Mouse (Mus musculus) R1 (cell line): ENCODE data around the gene Procr.
"Not testable (repeated sequence)": the region's sequence is repeated elsewhere in the genome, so short reads cannot be mapped to it uniquely, and the experiment has no call there.

Experiments used
- DNase-seq: peaks from one replicate; pipeline ENCODE4 v3.0.0-alpha.2; 2018; ENCODE audit warnings: low read depth, low spot score

Procr gene

DNA sequence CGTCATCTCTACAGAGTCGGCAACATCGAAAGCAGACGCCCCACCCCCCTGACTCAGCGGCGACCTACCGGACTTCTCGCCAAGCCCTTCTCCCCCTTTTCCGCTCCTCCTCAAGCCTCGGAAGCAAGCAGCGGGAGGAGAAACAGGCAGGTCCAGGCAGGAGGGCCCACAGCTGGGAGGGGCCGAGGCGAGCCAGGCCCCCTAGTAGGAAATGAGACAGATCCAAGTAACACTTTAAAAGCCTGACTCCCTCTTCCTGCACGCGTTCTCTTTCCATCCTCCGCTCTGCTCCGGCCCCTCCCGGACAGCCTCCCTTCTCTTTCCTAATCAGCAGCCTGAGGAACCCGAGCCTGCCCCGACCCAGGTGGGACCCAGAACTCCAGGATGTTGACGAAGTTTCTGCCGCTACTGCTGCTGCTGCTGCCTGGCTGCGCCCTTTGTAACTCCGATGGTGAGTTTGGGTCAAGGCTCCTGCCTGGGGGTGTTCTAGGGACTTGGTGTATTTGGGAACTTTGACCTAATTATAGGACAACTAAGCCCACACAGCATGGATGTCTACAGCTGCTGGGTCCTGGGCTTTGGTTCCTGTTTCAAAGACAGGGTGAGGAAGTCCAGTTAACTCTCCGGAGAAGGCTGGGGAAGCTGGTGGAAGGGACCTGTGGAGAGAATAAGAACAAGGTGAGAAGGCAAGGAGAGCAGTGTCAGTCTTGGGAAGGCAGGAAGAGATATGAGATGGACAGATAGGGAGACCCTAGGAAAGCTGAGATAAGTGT, at the start of gene Procr:
Gene Procr (plus strand): TSS at position 104 of the 773 bp plus-strand sequence.
- peak; percentile 76 for DNase-seq

- DNase-seq, result no peak
Observed at GRCm38 (mm10) chr2:155701399-155701919, 49.5 kb upstream of the Procr start.

DNA sequence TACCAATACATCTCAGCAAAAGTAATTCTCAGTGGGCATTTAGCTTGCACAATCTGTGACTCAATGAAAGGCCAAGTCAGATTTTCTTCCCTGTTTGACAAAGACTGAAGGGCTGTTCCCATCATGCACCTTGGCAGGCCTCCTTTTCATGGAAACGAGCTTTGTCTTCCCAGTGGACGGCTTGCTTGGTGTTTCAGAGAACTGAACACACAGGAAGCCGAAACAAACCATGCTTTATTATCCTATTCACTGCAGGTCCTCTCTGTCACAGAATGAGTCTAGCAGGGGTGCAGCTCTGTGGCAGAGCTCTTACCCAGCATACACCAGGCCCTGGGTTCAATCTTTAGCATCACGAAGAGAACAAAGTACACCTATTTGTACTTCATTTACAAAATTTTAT, 47.3 kb upstream of the Procr start:
- peak; percentile 20 for DNase-seq

GRCm38 (mm10) chr2:155707251-155707650, 43.7 kb upstream of the Procr start:
- no peak for DNase-seq

DNA sequence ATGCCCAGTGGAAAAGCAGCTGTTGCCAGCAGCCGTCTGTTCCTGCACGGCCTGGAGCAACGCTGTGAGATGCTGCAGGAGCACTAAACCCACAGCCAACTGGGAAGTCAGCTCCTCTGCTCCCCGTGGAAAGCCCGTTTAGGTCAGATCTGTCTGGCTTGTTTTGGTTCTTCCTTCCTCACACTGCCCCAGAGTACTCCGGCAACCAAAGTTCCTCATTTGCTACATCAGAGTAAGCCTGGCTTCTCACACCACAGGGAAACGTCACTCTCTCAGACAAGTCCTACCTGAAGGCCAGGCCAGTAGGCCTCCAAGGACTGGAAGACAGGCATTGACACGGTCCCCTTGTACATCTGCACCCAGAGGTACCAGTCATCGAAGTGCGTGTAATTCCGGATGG, 40.4 kb upstream of the Procr start:
- DNase-seq, result no peak

- DNase-seq, result no peak
Observed at GRCm38 (mm10) chr2:155717082-155717990, 33.6 kb upstream of the Procr start.

GRCm38 (mm10) chr2:155720585-155720984, 30.3 kb upstream of the Procr start:
- no peak for DNase-seq

GRCm38 (mm10) chr2:155724036-155724435, 26.9 kb upstream of the Procr start:
- no peak for DNase-seq

GRCm38 (mm10) chr2:155724526-155724925, 26.4 kb upstream of the Procr start:
- no peak for DNase-seq

DNA sequence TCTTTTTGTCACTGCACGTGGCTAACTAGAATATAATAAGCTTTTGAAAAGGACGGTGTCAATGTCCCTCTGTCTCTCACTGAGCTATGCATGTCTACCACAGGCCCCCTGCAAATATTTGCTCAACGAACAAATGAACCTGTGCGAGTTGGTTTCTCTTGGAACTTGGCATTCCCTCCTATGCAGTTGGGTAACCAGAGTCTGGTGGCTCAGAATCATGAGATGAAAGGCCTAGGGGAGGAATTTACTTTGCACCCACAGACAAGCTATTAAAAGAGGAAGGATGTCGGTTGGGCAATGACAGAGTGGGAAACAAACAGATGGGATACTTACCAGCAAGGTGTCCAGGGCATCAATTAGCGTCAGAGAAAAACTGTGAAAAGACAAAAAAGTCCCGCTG, 24.6 kb upstream of the Procr start:
- DNase-seq, result no peak

DNA sequence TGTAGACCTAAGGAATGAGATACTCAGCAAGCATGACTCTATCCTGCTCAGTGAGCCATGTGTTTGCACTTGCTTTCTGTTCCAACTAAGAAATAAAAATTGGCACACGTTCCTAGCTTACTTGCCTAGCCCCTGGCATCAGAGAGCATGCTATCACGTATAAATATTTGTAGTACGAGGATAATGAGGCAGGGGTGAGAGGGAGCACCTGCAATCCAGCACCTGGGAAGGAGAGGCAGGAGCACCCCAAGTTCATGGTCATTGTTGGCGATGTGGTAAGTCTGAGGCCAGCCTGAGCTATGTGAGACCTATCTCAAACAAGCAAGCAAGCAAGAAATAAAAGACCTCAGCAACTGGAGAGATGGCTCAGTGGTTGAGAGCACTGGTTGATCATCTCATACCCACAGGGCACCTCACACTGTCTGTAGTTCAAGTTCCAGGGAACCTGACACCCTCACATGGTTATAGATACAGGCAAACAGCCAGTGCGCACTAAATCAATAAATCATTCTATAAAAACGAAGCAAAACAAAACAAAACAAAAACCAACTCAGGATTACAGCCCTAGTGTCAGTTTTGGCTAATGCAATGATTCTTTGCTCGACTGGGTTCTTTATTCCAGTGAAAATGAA, 23.0 kb upstream of the Procr start:
- DNase-seq, result no peak

DNA sequence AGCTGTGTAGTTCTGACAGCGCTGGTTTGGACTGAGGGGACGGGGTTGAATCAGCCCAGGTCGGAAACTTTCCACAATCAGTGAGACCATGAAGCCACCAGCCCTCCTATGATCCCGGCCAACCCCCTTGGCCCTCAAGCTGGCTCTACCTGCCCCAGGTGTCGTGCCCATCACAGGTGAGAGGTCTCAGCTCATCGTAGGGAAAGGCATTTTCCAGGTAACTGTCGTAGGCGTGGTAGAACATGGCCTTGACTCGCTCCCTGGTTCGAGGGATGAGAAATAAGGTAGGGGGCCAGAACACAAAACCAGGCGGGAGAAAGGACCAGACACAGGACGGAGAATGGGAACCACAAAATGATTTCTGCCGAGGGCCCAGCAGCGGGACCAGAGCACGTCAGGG, 22.2 kb upstream of the Procr start:
- no peak for DNase-seq

DNA sequence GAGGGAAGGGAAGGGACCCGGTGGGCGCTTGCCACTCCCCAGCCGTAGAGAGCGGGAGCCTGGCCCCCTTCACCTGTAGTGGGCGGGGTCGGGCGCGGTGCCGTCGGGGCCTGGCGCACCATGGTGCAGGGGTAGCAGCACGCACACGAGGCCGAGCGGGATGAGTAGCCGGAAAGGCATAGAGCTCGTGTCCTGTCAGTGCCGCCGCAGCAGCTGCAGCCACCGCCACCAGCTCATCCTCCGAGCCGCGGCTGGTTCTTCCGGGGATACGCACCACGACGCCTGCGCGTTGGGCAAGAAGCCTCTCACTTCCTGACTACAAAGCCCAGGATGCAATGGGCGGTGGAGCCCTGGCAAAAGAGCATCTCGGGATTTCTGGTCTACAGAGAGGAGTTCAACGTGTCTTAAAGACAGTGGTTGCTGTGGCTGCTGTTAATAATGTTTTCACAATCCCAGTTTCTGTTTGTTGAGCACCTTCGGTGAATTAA, 21.7 kb upstream of the Procr start, which contains the start of gene Edem2:
Gene Edem2 (minus strand): TSS at position 318 of the 488 bp plus-strand sequence.
- peak; percentile 95 for DNase-seq

DNA sequence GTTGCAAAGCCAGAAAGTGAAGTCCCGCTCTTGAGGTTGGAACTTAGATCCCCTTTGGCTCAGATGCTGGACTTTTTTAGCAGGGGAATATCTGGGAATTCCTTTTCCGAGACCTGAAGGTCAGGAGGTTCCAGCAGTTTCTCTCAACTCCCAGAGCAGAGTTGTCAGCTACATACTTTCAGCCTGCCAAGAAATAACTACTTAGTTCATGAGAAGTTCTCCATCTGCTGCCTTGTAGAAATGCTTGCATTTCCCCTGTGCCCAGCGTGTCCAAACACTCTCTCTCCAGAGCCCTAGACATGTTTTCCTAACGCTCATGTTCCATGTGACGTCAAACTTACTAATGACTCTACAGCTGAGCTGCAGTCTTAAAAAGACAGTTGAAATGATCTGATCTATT, 15.8 kb upstream of the Procr start:
- DNase-seq, result no peak

GRCm38 (mm10) chr2:155735766-155736165, 15.2 kb upstream of the Procr start, which contains the start of gene Gm17581:
TSS of gene Gm17581 (minus strand) at chr2:155735866.
- DNase-seq, result not testable (repeated sequence)

- no peak for DNase-seq
Observed at GRCm38 (mm10) chr2:155736936-155737335, 14.0 kb upstream of the Procr start.

- DNase-seq, result peak; percentile 84
Observed at GRCm38 (mm10) chr2:155737803-155738202, 13.1 kb upstream of the Procr start.

DNA sequence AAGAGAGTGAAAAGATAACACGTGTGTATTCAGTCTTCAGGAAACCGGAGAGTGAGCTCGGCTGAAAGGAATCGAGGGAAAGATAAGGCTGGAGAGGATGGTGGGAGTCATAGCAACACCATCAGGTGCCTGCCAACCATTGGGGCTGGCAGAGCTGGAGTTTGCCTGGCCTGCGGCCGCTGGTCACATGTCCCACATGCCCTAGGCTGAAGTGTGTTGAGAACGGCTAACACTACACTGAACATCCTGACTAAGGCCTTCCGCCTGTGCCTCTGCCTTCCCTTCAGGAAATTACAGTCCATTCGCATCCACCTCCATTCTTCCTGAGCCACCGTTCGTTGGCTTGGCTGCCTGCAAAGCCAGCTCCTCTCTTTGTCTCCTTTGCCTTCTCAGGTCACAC, 8.7 kb upstream of the Procr start:
- no peak for DNase-seq

- DNase-seq, result no peak
Observed at GRCm38 (mm10) chr2:155742931-155743337, 8.0 kb upstream of the Procr start.

GRCm38 (mm10) chr2:155743351-155743750, 7.6 kb upstream of the Procr start:
- peak; percentile 32 for DNase-seq

DNA sequence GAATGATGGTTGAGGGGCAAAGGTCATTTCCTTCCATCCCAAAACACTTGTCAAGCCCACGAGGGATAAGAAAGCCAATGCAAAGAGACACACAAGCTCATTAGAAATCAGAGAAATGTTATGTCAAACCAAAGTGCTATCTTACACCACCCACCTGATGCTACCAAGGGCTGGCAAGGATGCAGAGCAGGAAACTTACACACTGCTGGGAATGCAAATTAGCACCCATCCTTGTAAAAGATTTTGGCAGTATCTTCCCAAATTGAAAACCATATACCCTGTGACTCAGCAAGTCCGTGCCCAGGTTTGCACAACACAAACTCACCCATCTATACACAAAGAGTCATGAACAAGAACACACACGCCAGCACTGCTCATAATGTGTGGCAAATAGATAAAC, 5.4 kb upstream of the Procr start:
- no peak for DNase-seq

GRCm38 (mm10) chr2:155749394-155749793, 1.5 kb upstream of the Procr start:
- no peak for DNase-seq
